Mouse (Mus musculus): ENCODE data around the gene Dpm3.

Dpm3 gene

DNA sequence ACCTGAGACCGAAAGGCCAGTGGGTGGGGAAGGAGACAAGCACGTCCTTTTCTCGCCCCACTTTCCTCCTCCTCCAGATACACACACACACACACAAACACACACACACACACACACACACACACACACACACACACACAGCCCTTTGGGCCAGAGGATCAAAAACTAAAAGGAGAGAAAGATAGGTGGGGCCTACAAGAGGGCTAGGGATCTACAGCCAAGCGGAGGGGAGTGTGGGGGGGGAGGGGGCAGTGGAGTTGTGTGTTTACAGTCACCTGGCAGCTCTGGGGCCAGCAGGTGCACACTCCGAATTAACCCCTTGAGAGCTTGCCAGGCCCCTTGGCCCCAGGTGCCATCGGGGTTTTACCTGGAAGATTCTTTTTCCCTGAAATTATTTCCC is 26.5 kb upstream of the Dpm3 start:
- DNase-seq: no peak

DNA sequence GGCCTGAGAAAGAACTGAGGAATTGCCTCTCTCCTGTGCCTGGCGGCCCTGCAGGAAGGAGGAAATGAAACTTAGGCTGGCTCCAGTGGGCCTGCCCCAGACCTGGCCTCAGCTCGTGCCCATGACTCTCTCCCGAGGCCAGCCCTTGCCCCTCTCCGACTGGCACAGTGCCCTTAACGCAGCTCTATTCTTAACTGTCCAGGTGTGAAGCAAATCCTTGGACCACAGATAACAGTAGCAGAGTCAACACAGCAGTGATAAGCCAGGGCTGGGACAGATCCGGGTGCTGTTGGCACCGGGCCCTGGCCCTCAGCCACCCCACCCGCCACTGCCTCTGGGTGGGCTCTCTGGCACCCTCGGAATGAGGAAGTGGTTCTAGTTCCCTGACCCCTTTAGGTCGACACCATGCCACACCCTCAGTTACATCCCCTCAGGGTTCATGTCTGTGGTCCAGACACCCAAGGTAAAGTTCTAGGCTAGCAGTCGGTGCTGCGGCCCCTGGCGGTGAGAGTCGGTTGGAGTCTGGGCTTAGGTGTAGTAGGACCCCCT is 25.5 kb upstream of the Dpm3 start:
- no peak for DNase-seq

- DNase-seq: no peak
These were observed 22.6 kb upstream of the Dpm3 start for GRCm38 (mm10) chr3:89236516-89236915.

DNA sequence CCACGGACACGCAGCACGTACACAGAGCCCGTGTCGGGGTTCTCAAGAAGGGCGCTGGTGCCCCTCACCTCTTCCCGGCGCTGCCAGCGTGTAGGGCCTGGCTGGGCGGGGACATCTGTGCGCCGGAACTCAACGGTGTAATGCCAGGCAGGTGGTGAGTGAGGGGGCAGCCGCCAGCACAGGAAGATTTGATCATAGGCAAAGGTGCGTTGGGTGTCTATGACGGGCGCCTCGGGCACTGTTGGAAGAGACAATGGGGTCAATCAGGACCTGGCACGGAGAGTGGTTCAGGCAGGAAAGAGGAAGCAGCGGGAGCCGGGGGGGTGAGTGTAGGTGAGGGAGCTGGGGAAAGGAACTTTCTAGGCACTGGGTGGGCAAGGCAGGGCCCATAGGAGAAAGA is 21.5 kb upstream of the Dpm3 start:
- no peak for DNase-seq

DNA sequence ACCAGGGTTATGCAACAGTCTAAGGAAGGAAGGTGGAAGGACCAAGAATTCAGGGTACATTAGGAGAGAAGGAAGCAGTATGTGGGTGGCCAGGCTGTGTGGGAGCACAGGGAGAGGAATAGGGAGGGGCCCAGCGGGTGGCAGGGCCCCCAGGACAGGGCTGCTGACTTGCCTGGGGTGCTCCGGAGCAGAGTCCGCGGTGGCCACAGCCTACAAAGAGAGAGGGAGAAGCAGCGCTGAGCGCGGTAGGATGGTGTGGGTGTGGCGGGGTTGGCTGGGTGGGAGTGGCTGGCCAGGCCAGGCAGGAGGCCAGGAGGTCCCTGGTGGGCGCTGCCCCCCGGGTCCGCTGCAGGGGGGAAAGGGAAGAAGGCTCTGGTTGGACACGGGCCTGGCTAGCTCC is 20.7 kb upstream of the Dpm3 start:
- no peak for DNase-seq

DNA sequence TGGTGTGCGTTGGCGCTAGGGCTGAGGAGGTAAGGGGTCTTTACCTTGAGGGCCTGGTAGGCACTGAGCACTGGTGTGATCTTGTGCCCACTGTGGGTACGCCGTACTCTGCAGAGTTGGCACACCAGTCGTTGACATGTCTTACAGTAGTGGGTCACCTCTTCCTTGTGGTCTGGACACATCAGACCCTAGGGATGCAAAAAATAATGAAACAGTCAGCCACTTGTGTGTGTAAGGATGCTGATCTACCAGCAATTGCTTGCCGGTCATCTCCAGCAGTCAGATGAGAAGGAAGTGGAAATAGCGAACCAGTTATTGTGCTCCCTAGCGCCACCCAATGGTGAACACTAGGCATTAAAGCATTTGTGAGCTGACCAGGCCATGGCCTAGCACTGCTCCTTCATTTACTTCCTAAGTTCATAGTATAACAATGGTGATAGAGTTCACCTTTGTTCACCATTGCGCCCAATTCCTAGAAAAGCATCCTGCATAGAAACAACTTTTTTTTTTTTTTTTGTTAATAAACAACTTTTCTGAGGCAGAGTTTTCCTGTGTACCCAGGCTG is 16.7 kb upstream of the Dpm3 start:
- peak; percentile 68 for DNase-seq

GRCm38 (mm10) chr3:89243609-89244008 is 15.5 kb upstream of the Dpm3 start:
- DNase-seq: no peak

GRCm38 (mm10) chr3:89244158-89244981 is 14.8 kb upstream of the Dpm3 start:
- peak; percentile 62 for DNase-seq

GRCm38 (mm10) chr3:89244982-89245687 is 14.0 kb upstream of the Dpm3 start:
- DNase-seq: peak; percentile 92

GRCm38 (mm10) chr3:89245688-89246171 is 13.4 kb upstream of the Dpm3 start, which contains the start of gene Krtcap2:
Krtcap2 (plus strand) TSS chr3:89245966.
- peak; percentile 75 for DNase-seq

- DNase-seq: peak; percentile 93
These were observed 12.7 kb upstream of the Dpm3 start, which contains the start of gene Trim46 for GRCm38 (mm10) chr3:89246261-89247100. Trim46 (minus strand) TSS chr3:89246309.

DNA sequence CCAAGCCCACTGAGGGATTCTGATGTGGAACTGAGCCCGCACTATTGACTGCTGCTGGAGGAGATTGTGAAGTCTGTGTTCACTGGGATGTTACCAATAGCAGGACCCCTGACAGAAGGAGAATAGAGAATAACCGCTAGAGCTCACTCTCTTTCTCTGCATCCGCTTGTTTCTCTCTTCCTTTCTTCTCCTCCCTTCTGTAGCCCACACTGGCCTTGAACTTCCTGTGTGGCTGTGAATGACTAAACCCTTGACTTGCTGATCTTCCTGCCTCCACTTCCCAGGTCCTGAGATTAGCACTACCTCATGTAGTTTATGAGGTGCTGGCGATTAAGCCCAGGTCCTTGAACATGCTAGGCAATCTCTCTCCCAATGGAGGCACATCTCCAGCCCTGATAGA is 11.7 kb upstream of the Dpm3 start:
- DNase-seq: no peak

- DNase-seq: no peak
These were observed 8.6 kb upstream of the Dpm3 start for GRCm38 (mm10) chr3:89250435-89251040.

DNA sequence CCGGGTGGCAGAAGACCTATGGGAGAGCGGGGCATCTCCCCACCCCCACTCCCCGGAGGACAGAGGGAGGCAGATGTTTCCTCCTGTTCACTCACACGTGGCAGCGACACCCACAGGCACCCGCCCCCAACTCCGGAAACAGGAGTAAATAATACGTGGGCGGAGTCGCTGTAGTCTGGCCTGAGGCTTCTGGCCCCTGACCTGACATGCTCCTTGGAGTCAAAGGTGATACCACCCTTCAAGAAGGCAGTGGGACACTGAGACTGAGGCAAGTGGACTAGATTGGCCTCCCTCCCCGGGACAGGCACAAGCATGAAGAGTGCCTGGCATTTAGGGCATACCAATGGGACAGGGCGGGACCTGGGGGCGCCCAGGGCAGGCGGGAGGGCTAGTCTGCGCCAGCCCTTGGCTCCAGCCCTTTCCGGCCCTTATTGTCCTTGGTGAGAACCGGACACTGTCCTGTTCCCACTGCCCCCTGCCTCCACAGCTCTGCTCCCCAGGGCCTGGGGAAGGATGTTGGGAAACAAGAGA is 7.7 kb upstream of the Dpm3 start:
- DNase-seq: no peak

DNA sequence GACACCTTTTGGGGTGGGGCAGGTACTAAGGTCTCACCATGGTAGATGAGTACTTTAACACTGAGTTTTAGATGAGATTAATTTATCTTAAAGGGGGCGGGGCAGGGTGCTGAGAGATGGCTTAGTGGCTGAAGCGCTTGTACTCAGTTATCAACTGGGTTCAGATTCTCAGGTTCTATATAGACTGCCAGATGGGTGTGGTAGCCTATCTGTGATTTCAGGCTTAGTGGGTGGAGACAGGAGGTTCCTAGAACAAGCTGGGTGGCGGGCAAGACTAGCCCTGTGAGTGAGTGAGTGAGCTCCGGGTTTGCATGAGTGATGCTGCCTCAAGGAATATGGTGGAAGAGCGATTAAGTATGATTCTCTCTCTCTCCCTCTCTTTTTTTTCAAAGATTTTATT is 4.2 kb upstream of the Dpm3 start:
- no peak for DNase-seq

- no peak for DNase-seq
These were observed 3.0 kb upstream of the Dpm3 start for GRCm38 (mm10) chr3:89256177-89256576.

DNA sequence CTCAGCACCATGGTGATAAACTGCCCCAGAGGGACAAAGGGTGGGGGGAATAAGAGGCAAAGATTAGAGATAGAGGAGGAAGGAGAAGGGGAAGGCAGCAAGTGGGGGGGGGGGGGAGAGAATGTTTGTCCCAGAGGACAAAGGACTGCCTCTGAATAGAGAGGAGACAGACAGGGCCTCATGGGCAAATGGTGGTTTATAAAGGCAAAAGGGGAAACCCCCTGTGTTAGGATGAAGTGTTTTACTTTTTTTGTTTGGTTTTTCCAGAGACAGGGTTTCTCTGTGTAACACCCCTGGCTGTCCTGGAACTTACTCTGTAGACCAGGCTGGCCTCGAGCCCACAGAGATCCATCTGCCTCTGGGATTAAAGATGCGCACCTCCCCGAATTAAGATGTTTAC is 1.1 kb downstream of the Dpm3 start:
- no peak for DNase-seq

DNA sequence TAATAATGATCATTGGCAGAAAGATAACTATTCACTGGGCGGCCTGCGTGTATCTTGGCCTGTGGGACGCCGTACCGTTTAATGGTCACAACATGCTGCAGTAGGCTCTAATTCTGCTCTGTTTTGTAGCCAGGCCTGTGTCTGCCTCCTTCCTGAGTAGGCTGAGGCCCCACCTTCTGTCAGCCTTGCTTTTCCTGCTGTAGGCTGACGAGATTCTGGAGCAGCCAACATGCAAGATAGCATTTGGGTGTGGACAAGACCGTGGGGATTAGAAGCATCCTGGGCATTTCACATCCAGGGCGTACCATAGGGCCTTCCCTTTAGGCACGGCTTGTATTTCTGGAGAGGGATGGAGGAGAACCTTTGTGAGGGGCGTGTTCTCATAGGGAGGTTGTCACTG is 3.3 kb downstream of the Dpm3 start:
- no peak for DNase-seq

- DNase-seq: peak; percentile 78
These were observed 7.3 kb downstream of the Dpm3 start for GRCm38 (mm10) chr3:89266439-89266893.

DNA sequence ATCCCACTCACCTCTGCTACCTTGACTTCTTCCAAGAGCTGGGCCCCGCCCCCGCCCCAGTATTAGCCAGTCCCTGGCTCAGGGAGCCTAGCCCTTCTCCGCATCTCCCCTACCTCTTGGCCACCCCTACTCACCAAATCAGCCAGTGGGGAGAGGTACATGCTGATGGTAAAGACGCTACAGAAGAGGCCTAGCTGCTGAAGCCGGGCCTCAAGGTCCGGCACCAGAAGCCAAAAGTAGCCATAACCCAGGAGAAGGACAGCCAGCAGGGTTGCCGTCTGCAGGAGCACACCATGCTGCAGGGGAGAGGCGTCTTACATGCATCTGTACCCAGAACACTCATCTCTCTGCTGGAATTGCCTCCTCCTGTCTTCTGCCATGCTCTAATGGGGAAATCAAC is 9.8 kb downstream of the Dpm3 start:
- no peak for DNase-seq

- peak; percentile 87 for DNase-seq
These were observed 11.0 kb downstream of the Dpm3 start, which contains the start of gene Slc50a1 for GRCm38 (mm10) chr3:89270051-89270755. Slc50a1 (minus strand) TSS chr3:89270570.
